Mouse (Mus musculus) megakaryocyte-erythroid progenitor cell, adult 5 weeks (primary cell): ENCODE results near the gene Sirt5. TPM values are rescaled to one million over a fixed set of nuclear protein-coding genes. Genes with fewer than 3 reads are reported as not detected.

Experiments used
- polyA plus RNA-seq: library from polyadenylated mRNA; stranded (reverse); fragments of >175 nt; gene quantifications from 2 replicates; pipeline ENCODE4 v1.2.3, GENCODE M21; 2012

Sirt5 gene
- 9.2 and 13.3 TPM in 2 replicates for polyA plus RNA-seq

GRCm38 (mm10) chr13:43364985-43365824 lies at the start of gene Sirt5:
Gene Sirt5 (plus strand): TSS chr13:43365496.

GRCm38 (mm10) chr13:43398297-43399080 lies 33.2 kb downstream of the Sirt5 start, which contains the start of gene Nol7:
Gene Nol7 (plus strand): TSS chr13:43398390.

Other genes starting within 250 kb of the Sirt5 start
- 1.2 and 3.1 TPM in 2 replicates for gene Tbc1d7, start 194.0 kb upstream of the Sirt5 start, polyA plus RNA-seq
- gene Gfod1, start 61.3 kb upstream of the Sirt5 start, polyA plus RNA-seq, result 8.8 and 13.1 TPM in 2 replicates
- 143 and 215 TPM in 2 replicates for gene Nol7, start 32.9 kb downstream of the Sirt5 start, polyA plus RNA-seq
- gene Ranbp9, start 115.8 kb downstream of the Sirt5 start, polyA plus RNA-seq, result 91.1 and 106 TPM in 2 replicates
- gene Mcur1, start 194.7 kb downstream of the Sirt5 start, polyA plus RNA-seq, result 8.0 and 9.5 TPM in 2 replicates